Mouse (Mus musculus) monocyte, adult 5-6 weeks (primary cell): ENCODE measurements at regions not wholly inside any gene's neighbourhood (a gene's known extent, or its start where the extent isn't known, plus 50 kb on each side); places are given as distances from the start of the nearest gene placed in this dataset.
A peak's percentile ranks its signal among the peaks of the same experiment; 100 is the strongest.

Source experiments
- ATAC-seq: fragments of 153-309, 156-312 bp; replicated peaks from 2 replicates; pipeline ENCODE4 v1.8.0; 2017; ENCODE audit warnings: mild to moderate bottlenecking; ENCODE audit not compliant: low TSS enrichment, insufficient number of reproducible peaks, severe bottlenecking, poor library complexity, low FRiP score

- ATAC-seq, result no peak
These were observed 93.8 kb upstream of the Zfp770 start for GRCm38 (mm10) chr2:114295110-114295509.

GRCm38 (mm10) chr2:114291387-114291786, 90.1 kb upstream of the Zfp770 start:
- ATAC-seq, result no peak

- no peak for ATAC-seq
These were observed 74.3 kb upstream of the Zfp770 start for GRCm38 (mm10) chr2:114275536-114275935.

GRCm38 (mm10) chr2:114260397-114261071, 59.3 kb upstream of the Zfp770 start:
- 0 out of 2 replicates have a peak, but pooled peaks have one; percentile 53 for ATAC-seq

- no peak for ATAC-seq
These were observed 58.3 kb upstream of the Zfp770 start for GRCm38 (mm10) chr2:114259539-114259938.
